Mouse (Mus musculus) erythroblast, embryonic 14.5 days (primary cell): ENCODE measurements around the gene Pld5.

ENCODE experiments used
- GATA1 ChIP-seq: IDR thresholded peaks from 2 replicates; pipeline ENCODE4 v1.6.1; 2012; ENCODE audit warnings: low read length, inconsistent platforms, mixed read lengths
- TAL1 ChIP-seq: IDR thresholded peaks from 3 replicates; pipeline ENCODE4 v1.6.1; 2012; ENCODE audit warnings: low read length, inconsistent platforms, mixed read lengths

- TF ChIP-seq GATA1 (no peak), TAL1 (no peak)
Measured at GRCm38 (mm10) chr1:176034699-176035098, 240.4 kb downstream of the Pld5 start.
